Mouse (Mus musculus): ENCODE measurements around the gene Ptpn22. TPM values are rescaled to one million over a fixed set of nuclear protein-coding genes. Genes with fewer than 3 reads are reported as not detected.

Gene Ptpn22
- polyA plus RNA-seq, 1 experiment from 2014 or later, result 0.28 TPM

- no peak for DNase-seq (ENCODE audit: low spot score)
- no peak overlapping the region for H3K4me3 ChIP-seq
These were observed 7.9 kb downstream of the Ptpn22 start for GRCm38 (mm10) chr3:103867424-103867971.

GRCm38 (mm10) chr3:103868008-103868407, 8.4 kb downstream of the Ptpn22 start:
- H3K27me3 ChIP-seq (ENCODE audit: low read depth, poor library complexity, severe bottlenecking), result no peaks in the 10 kb centered on the region

More at GRCm38 (mm10) chr3:103867424-103867971, 7.9 kb downstream of the Ptpn22 start:
- no peaks in the 10 kb centered on the region for H3K36me3 ChIP-seq
- H3K4me1 ChIP-seq, result no peaks in the 10 kb centered on the region
- no peaks in the 10 kb centered on the region for H3K27me3 ChIP-seq (ENCODE audit: low read depth, poor library complexity, severe bottlenecking)
- H3K27ac ChIP-seq, result no peak overlapping the region
- WGBS, result 91% methylated on average over 5 of the region's 5 CpGs
- no peaks in the 10 kb centered on the region for H3K9me3 ChIP-seq (replicated peaks)

GRCm38 (mm10) chr3:103872663-103873098, 13.1 kb downstream of the Ptpn22 start:
- Histone ChIP-seq H3K4me3 (no peak overlapping the region), H3K9me3 (replicated peaks) (no peaks in the 10 kb centered on the region), H3K4me1 (no peaks in the 10 kb centered on the region), H3K27me3 (ENCODE audit: low read depth, poor library complexity, severe bottlenecking) (no peaks in the 10 kb centered on the region), H3K27ac (no peak overlapping the region), H3K36me3 (no peaks in the 10 kb centered on the region)
- DNase-seq (ENCODE audit: low spot score), result no peak
- 80% methylated on average over 3 of the region's 3 CpGs for WGBS

More at GRCm38 (mm10) chr3:103868008-103868407, 8.4 kb downstream of the Ptpn22 start:
- H3K27ac ChIP-seq, result no peak overlapping the region
- no peaks in the 10 kb centered on the region for H3K4me1 ChIP-seq
- no peaks in the 10 kb centered on the region for H3K9me3 ChIP-seq (replicated peaks)
- DNase-seq (ENCODE audit: low spot score), result no peak
- H3K4me3 ChIP-seq, result no peak overlapping the region
- WGBS, result 81% methylated on average over 4 of the region's 4 CpGs
- H3K36me3 ChIP-seq, result no peaks in the 10 kb centered on the region

- Histone ChIP-seq H3K27ac (no peak overlapping the region), H3K27me3 (ENCODE audit: low read depth, poor library complexity, severe bottlenecking) (no peaks in the 10 kb centered on the region), H3K36me3 (no peaks in the 10 kb centered on the region), H3K4me1 (no peaks in the 10 kb centered on the region), H3K4me3 (no peak overlapping the region), H3K9me3 (replicated peaks) (no peaks in the 10 kb centered on the region)
- DNase-seq (ENCODE audit: low spot score), result no peak
- WGBS, result 75% methylated on average over 7 of the region's 7 CpGs
These were observed 14.7 kb downstream of the Ptpn22 start for GRCm38 (mm10) chr3:103874329-103874728.

- no peak for DNase-seq (ENCODE audit: low spot score)
- no peak overlapping the region for H3K4me3 ChIP-seq
- no peak overlapping the region for H3K27ac ChIP-seq
- H3K36me3 ChIP-seq, result no peaks in the 10 kb centered on the region
- no peaks in the 10 kb centered on the region for H3K4me1 ChIP-seq
- no peaks in the 10 kb centered on the region for H3K27me3 ChIP-seq (ENCODE audit: low read depth, poor library complexity, severe bottlenecking)
- no peaks in the 10 kb centered on the region for H3K9me3 ChIP-seq (replicated peaks)
- WGBS, result 81% methylated on average over 11 of the region's 11 CpGs
These were observed 26.4 kb downstream of the Ptpn22 start for GRCm38 (mm10) chr3:103885946-103886345.

GRCm38 (mm10) chr3:103887581-103887980, 28.0 kb downstream of the Ptpn22 start:
- Histone ChIP-seq H3K4me3 (no peak overlapping the region), H3K9me3 (replicated peaks) (no peaks in the 10 kb centered on the region), H3K36me3 (no peaks in the 10 kb centered on the region), H3K27me3 (ENCODE audit: low read depth, poor library complexity, severe bottlenecking) (no peaks in the 10 kb centered on the region), H3K27ac (no peak overlapping the region), H3K4me1 (no peaks in the 10 kb centered on the region; the same call in 1 of the 2 replicates)
- 36% methylated on average over 3 of the region's 3 CpGs for WGBS
- DNase-seq (ENCODE audit: low spot score), result no peak

- Histone ChIP-seq H3K4me1 (no peaks in the 10 kb centered on the region; the same call in 1 of the 2 replicates), H3K36me3 (no peaks in the 10 kb centered on the region), H3K27me3 (ENCODE audit: low read depth, poor library complexity, severe bottlenecking) (no peaks in the 10 kb centered on the region), H3K4me3 (no peak overlapping the region), H3K27ac (no peak overlapping the region), H3K9me3 (replicated peaks) (no peaks in the 10 kb centered on the region)
- WGBS, result 97% methylated on average over 3 of the region's 3 CpGs
- DNase-seq (ENCODE audit: low spot score), result no peak
These were observed 33.8 kb downstream of the Ptpn22 start for GRCm38 (mm10) chr3:103893374-103893773.

- no peak for DNase-seq (ENCODE audit: low spot score)
- H3K4me3 ChIP-seq, result no peak overlapping the region
- no peaks in the 10 kb centered on the region for H3K9me3 ChIP-seq (replicated peaks)
- no peaks in the 10 kb centered on the region for H3K36me3 ChIP-seq
- no peak overlapping the region for H3K27ac ChIP-seq
- no peaks in the 10 kb centered on the region for H3K27me3 ChIP-seq (ENCODE audit: low read depth, poor library complexity, severe bottlenecking)
- WGBS, result 91% methylated on average over 1 of the region's 1 CpGs
- no peaks in the 10 kb centered on the region for H3K4me1 ChIP-seq
These were observed 45.1 kb downstream of the Ptpn22 start for GRCm38 (mm10) chr3:103904705-103905104.

GRCm38 (mm10) chr3:103907335-103908030, 47.9 kb downstream of the Ptpn22 start:
- no peak for DNase-seq (ENCODE audit: low spot score)
- Histone ChIP-seq H3K36me3 (no peaks in the 10 kb centered on the region), H3K27ac (no peak overlapping the region), H3K4me1 (no peaks in the 10 kb centered on the region), H3K27me3 (ENCODE audit: low read depth, poor library complexity, severe bottlenecking) (no peaks in the 10 kb centered on the region), H3K4me3 (no peak overlapping the region), H3K9me3 (replicated peaks) (no peaks in the 10 kb centered on the region)
- 78% methylated on average over 5 of the region's 5 CpGs for WGBS

- Histone ChIP-seq H3K9me3 (replicated peaks) (no peaks in the 10 kb centered on the region), H3K4me1 (no peaks in the 10 kb centered on the region), H3K36me3 (no peaks in the 10 kb centered on the region), H3K4me3 (no peak overlapping the region), H3K27ac (no peak overlapping the region), H3K27me3 (ENCODE audit: low read depth, poor library complexity, severe bottlenecking) (no peaks in the 10 kb centered on the region)
- 72% methylated on average over 2 of the region's 2 CpGs for WGBS
- DNase-seq (ENCODE audit: low spot score), result no peak
These were observed 49.2 kb downstream of the Ptpn22 start for GRCm38 (mm10) chr3:103908781-103909180.

- 13% methylated on average over 11 of the region's 11 CpGs for WGBS
- H3K4me3 ChIP-seq, result peak overlapping the region; percentile 83
- DNase-seq (ENCODE audit: low spot score), result peak; percentile 41
- H3K27me3 ChIP-seq (ENCODE audit: low read depth, poor library complexity, severe bottlenecking), result no peaks in the 10 kb centered on the region
- H3K27ac ChIP-seq, result peak overlapping the region; percentile 96
- no peaks in the 10 kb centered on the region for H3K36me3 ChIP-seq
- H3K9me3 ChIP-seq (replicated peaks), result no peaks in the 10 kb centered on the region
- peaks cover 16% of the 10 kb centered on the region for H3K4me1 ChIP-seq
These were observed 53.9 kb downstream of the Ptpn22 start for GRCm38 (mm10) chr3:103913451-103913961.

GRCm38 (mm10) chr3:103914010-103914669, 54.5 kb downstream of the Ptpn22 start, which contains the start of gene Rsbn1:
Rsbn1 (plus strand) TSS chr3:103914120.
- Histone ChIP-seq H3K27me3 (ENCODE audit: low read depth, poor library complexity, severe bottlenecking) (no peaks in the 10 kb centered on the region), H3K27ac (peak within 1 kb of the TSS; percentile 96), H3K36me3 (no peaks in the 10 kb centered on the region), H3K4me3 (peak within 1 kb of the TSS; percentile 83), H3K9me3 (replicated peaks) (no peaks in the 10 kb centered on the region), H3K4me1 (peaks cover 16% of the 10 kb centered on the region)
- DNase-seq (ENCODE audit: low spot score), result peak; percentile 95
- under 1% methylated on average over 55 of the region's 55 CpGs for WGBS
